Mouse (Mus musculus) bone marrow macrophage, adult 2 months (primary cell): Measurements from ENCODE around the gene Ccdc187. TPM values are rescaled to one million over a fixed set of nuclear protein-coding genes. Genes with fewer than 3 reads are reported as not detected.

Source experiments
- H3K27ac ChIP-seq: 2 replicates; pipeline ENCODE4 v1.5.1; 2012; ENCODE audit warnings: low read depth, low read length; ENCODE audit not compliant: insufficient read depth
- H3K4me1 ChIP-seq: 2 replicates; pipeline ENCODE4 v1.6.1; 2012; ENCODE audit warnings: low read length; ENCODE audit not compliant: control insufficient read depth, insufficient read depth
- H3K4me3 ChIP-seq: 2 replicates; pipeline ENCODE4 v1.5.1; 2012; ENCODE audit warnings: mild to moderate bottlenecking, low read length, moderate library complexity; ENCODE audit not compliant: insufficient read depth
- CTCF ChIP-seq: IDR thresholded peaks from 2 replicates; pipeline ENCODE4 v1.5.1; 2012; ENCODE audit warnings: low read depth, mild to moderate bottlenecking, low read length, moderate library complexity
- POLR2A ChIP-seq: IDR thresholded peaks from 2 replicates; pipeline ENCODE4 v1.6.1; 2012; ENCODE audit warnings: mild to moderate bottlenecking, low read depth, low read length, borderline replicate concordance
- polyA plus RNA-seq: library from polyadenylated mRNA; stranded (reverse); fragments of >200 nt; gene quantifications from 2 replicates; pipeline ENCODE4 v1.2.4, GENCODE M21; 2012; ENCODE audit not compliant: missing spikeins, insufficient read depth, insufficient read length

Gene Ccdc187
- polyA plus RNA-seq, 1 experiment, result not detected

GRCm38 (mm10) chr2:26317371-26317770 lies 23.0 kb upstream of the Ccdc187 start:
- no peak overlapping the region for H3K27ac ChIP-seq
- H3K4me1 ChIP-seq, result peaks cover 6% of the 10 kb centered on the region; the same call in 1 of the 2 replicates
- TF ChIP-seq CTCF (no peak), POLR2A (no peak)
- H3K4me3 ChIP-seq, result no peak overlapping the region

GRCm38 (mm10) chr2:26316576-26317246 lies 22.4 kb upstream of the Ccdc187 start:
- TF ChIP-seq CTCF, result no peak
- TF ChIP-seq POLR2A, result no peak
- Histone ChIP-seq H3K4me1 (peaks cover 9% of the 10 kb centered on the region), H3K4me3 (no peak overlapping the region), H3K27ac (no peak overlapping the region)

- TF ChIP-seq POLR2A, result no peak
- TF ChIP-seq CTCF, result no peak
- Histone ChIP-seq H3K27ac (no peak overlapping the region), H3K4me3 (peak overlapping the region; percentile 80), H3K4me1 (peaks cover 12% of the 10 kb centered on the region)
Observed at GRCm38 (mm10) chr2:26315925-26316311, 21.6 kb upstream of the Ccdc187 start.

- Histone ChIP-seq H3K4me3 (peak within 1 kb of the TSS; percentile 80), H3K4me1 (peaks cover 12% of the 10 kb centered on the region), H3K27ac (no peak within 1 kb of the TSS)
- TF ChIP-seq POLR2A (no peak), CTCF (no peak)
Observed at GRCm38 (mm10) chr2:26315072-26315924, 20.9 kb upstream of the Ccdc187 start, which contains the start of gene Gpsm1. Gene Gpsm1, plus strand, starts transcription at chr2:26315515.

GRCm38 (mm10) chr2:26314281-26315071 lies 20.1 kb upstream of the Ccdc187 start:
- Histone ChIP-seq H3K4me3 (peak overlapping the region; percentile 80), H3K27ac (no peak overlapping the region), H3K4me1 (peaks cover 12% of the 10 kb centered on the region)
- TF ChIP-seq POLR2A, result no peak
- TF ChIP-seq CTCF, result no peak

GRCm38 (mm10) chr2:26313394-26313793 lies 19.0 kb upstream of the Ccdc187 start:
- peaks cover 12% of the 10 kb centered on the region for H3K4me1 ChIP-seq
- TF ChIP-seq CTCF, result no peak
- no peak for TF ChIP-seq POLR2A
- H3K4me3 ChIP-seq, result no peak overlapping the region
- no peak overlapping the region for H3K27ac ChIP-seq

- TF ChIP-seq POLR2A (no peak), CTCF (no peak)
Observed at GRCm38 (mm10) chr2:26312812-26313211, 18.5 kb upstream of the Ccdc187 start.

GRCm38 (mm10) chr2:26311936-26312335 lies 17.6 kb upstream of the Ccdc187 start:
- Histone ChIP-seq H3K4me1 (peaks cover 16% of the 10 kb centered on the region), H3K4me3 (no peak overlapping the region), H3K27ac (no peak overlapping the region)
- TF ChIP-seq CTCF (no peak), POLR2A (no peak)

More at GRCm38 (mm10) chr2:26312812-26313211, 18.5 kb upstream of the Ccdc187 start:
- peaks cover 13% of the 10 kb centered on the region for H3K4me1 ChIP-seq
- no peak overlapping the region for H3K27ac ChIP-seq
- H3K4me3 ChIP-seq, result no peak overlapping the region

- Histone ChIP-seq H3K4me1 (peaks cover 10% of the 10 kb centered on the region), H3K27ac (no peak overlapping the region), H3K4me3 (no peak overlapping the region)
- TF ChIP-seq CTCF (no peak), POLR2A (no peak)
Observed at GRCm38 (mm10) chr2:26309739-26310138, 15.4 kb upstream of the Ccdc187 start.
